14 mouse cellular contexts compared by ENCODE assay signal in genomic region chr7:137318383-137318775, GRCm38 (mm10). TPM values are rescaled to one million over a fixed set of nuclear protein-coding genes. Genes with fewer than 3 reads are reported as not detected.
DNase-seq lines count a peak whose midpoint lies in the region; ATAC-seq and TF ChIP-seq lines count a peak whose summit lies in the region.
"Had no signal": no experiment of that assay in that cellular context is flagged by ENCODE, and none has a peak within 500 bp of the region (broad histone marks: within the 10 kb centered on the region; RNA-seq: fewer than 3 reads in every experiment).

No protein-coding gene starts in this region.

- WGBS in thymus, adult 2 months, result 19% methylated on average over 9 of the region's 9 CpGs
- WGBS in midbrain, embryonic 13.5 days, result 3% methylated on average over 9 of the region's 9 CpGs

- H3K4me2 ChIP-seq in midbrain, embryonic 13.5 days (replicated peaks), result peak overlapping the region; percentile 77
- H3K4me2 ChIP-seq: liver, embryonic 11.5 days had no signal

- peak; percentile 43 for DNase-seq in embryo, embryonic 9.5 days (ENCODE audit: extremely low spot score)
- DNase-seq in embryo, embryonic 10 days (ENCODE audit: low spot score), result no peak
- DNase-seq in thymus, adult 2 months, result no peak
- no peak for DNase-seq in thymus, adult 18-20 months
- DNase-seq in testis, postnatal 14 days (ENCODE audit: low spot score), result no peak
- no peak for DNase-seq in adrenal gland, postnatal 10 days
- DNase-seq: cerebellum, adult 18-20 months; kidney, adult 9 months had no signal

- peak overlapping the region; percentile 87; the same call in 1 of the 2 replicates for H3K9ac ChIP-seq in midbrain, embryonic 13.5 days (replicated peaks)

- TF ChIP-seq CTCF in thymus, adult 2 months (IDR thresholded peaks at IDR 0.05; ENCODE audit: borderline replicate concordance, control insufficient read depth, extremely low read depth, insufficient read depth, low read length, poor library complexity), result no peak

- 0 out of 2 replicates have a peak, but pooled peaks have one; percentile 11 for TF ChIP-seq POLR2A in thymus, adult 2 months (IDR thresholded peaks at IDR 0.05; ENCODE audit: control insufficient read depth, extremely low read depth, insufficient read depth, low read length, poor library complexity)

- H3K9me3 ChIP-seq in midbrain, embryonic 13.5 days, result no peaks in the 10 kb centered on the region

- ATAC-seq in midbrain, embryonic 13.5 days, result no peak
- ATAC-seq in erythroblast, adult 5-6 weeks (replicated peaks; ENCODE audit: low FRiP score, poor library complexity, severe bottlenecking), result no peak
- ATAC-seq: lung, postnatal 0 days had no signal

- peaks cover 59% of the 10 kb centered on the region for H3K27me3 ChIP-seq in thymus, adult 2 months (ENCODE audit: control insufficient read depth, insufficient read depth, low read length)
- H3K27me3 ChIP-seq in midbrain, embryonic 13.5 days, result peaks cover 80% of the 10 kb centered on the region

- H3K27ac ChIP-seq in thymus, adult 2 months (ENCODE audit: control insufficient read depth, insufficient read depth, low read length), result no peak overlapping the region
- H3K27ac ChIP-seq in midbrain, embryonic 13.5 days, result peak overlapping the region; percentile 98

- H3K4me3 ChIP-seq in thymus, adult 2 months (ENCODE audit: control insufficient read depth, insufficient read depth, low read length), result no peak overlapping the region
- H3K4me3 ChIP-seq in midbrain, embryonic 13.5 days (replicated peaks), result peak overlapping the region; percentile 78
- H3K4me3 ChIP-seq: erythroblast, embryonic 14.5 days had no signal

- H3K4me1 ChIP-seq in thymus, adult 2 months (replicated peaks; ENCODE audit: control insufficient read depth, insufficient read depth, low read length), result peaks cover 14% of the 10 kb centered on the region
- peaks cover 82% of the 10 kb centered on the region for H3K4me1 ChIP-seq in midbrain, embryonic 13.5 days (replicated peaks)

- H3K36me3 ChIP-seq in thymus, adult 2 months (ENCODE audit: control insufficient read depth, insufficient read depth, low read length), result no peaks in the 10 kb centered on the region
- H3K36me3 ChIP-seq in midbrain, embryonic 13.5 days, result no peaks in the 10 kb centered on the region

RNA-seq across cellular contexts. Expression of gene Ebf3, which starts 4.1 kb away (rescaled TPM):
- 1.7 and 2.1 TPM in 2 replicates for polyA plus RNA-seq in thymus, adult 2 months (2012; rRNA removed)
- polyA plus RNA-seq in midbrain, embryonic 13.5 days (2015; fragmentation: Nextera tagmentation; extraction: Ambion mirVana), result 18.1 and 18.2 TPM in 2 replicates
- 10 to 100 TPM; 11.7 to 22.6 TPM for total RNA-seq in adrenal gland, postnatal 10 days (2021)
- total RNA-seq in erythroblast, adult 5-6 weeks (2015; ENCODE audit: low replicate concordance), result 0.84 TPM in 1 of 2 replicates, not detected in the other
- 0.17 TPM in 1 of 2 replicates, not detected in the other for total RNA-seq in erythroblast, adult 5-6 weeks (2017; ENCODE audit: low replicate concordance)
- total RNA-seq: monocyte, adult 5-6 weeks had no signal
- polyA plus RNA-seq: erythroblast, embryonic 14.5 days; lung, postnatal 0 days had no signal

Comparison
In these comparisons a context has a peak if more than half of its experiments do, and no peak if none do; other contexts are left out.
1. RNA of gene Ebf3, which starts 4.1 kb away (total RNA-seq): 11.7 to 22.6 TPM in adrenal gland, postnatal 10 days; 0.17 to 0.84 TPM in erythroblast, adult 5-6 weeks; every median in the first group is over 4 times any median in the second.